In genomic region chr13:58148256-58148831, GRCm38 (mm10) we compare ENCODE assay signal across 7 mouse cellular contexts. TPM values are rescaled to one million over a fixed set of nuclear protein-coding genes. Genes with fewer than 3 reads are reported as not detected.
DNase-seq lines count a peak whose midpoint lies in the region; ATAC-seq and TF ChIP-seq lines count a peak whose summit lies in the region.

No protein-coding gene starts in this region.

- H3K27me3 ChIP-seq in ES-Bruce4 (ENCODE audit: control insufficient read depth, insufficient read depth, low read length, poor library complexity, severe bottlenecking): no peaks in the 10 kb centered on the region
- H3K27me3 ChIP-seq in heart, embryonic 10.5 days (ENCODE audit: insufficient read depth, poor library complexity, severe bottlenecking): no peaks in the 10 kb centered on the region
- no peaks in the 10 kb centered on the region for H3K27me3 ChIP-seq in kidney, embryonic 15.5 days

- peak overlapping the region; percentile 78 for H3K4me2 ChIP-seq in kidney, embryonic 15.5 days

- peak overlapping the region; percentile 39 for H3K4me3 ChIP-seq in ES-Bruce4 (ENCODE audit: low read depth, low read length)
- H3K4me3 ChIP-seq in heart, embryonic 10.5 days: peak overlapping the region; percentile 56
- H3K4me3 ChIP-seq in kidney, embryonic 15.5 days (replicated peaks): peak overlapping the region; percentile 43

- H3K9ac ChIP-seq in ES-Bruce4 (ENCODE audit: low read depth, poor library complexity, severe bottlenecking): peak overlapping the region; percentile 46; the same call in 1 of the 2 replicates
- peak overlapping the region; percentile 27; the same call in 1 of the 2 replicates for H3K9ac ChIP-seq in kidney, embryonic 15.5 days

- no peaks in the 10 kb centered on the region for H3K36me3 ChIP-seq in ES-Bruce4 (ENCODE audit: control insufficient read depth, insufficient read depth, low read length, poor library complexity, severe bottlenecking)
- no peaks in the 10 kb centered on the region for H3K36me3 ChIP-seq in heart, embryonic 10.5 days
- H3K36me3 ChIP-seq in kidney, embryonic 15.5 days: no peaks in the 10 kb centered on the region

- H3K9me3 ChIP-seq in ES-Bruce4 (replicated peaks; ENCODE audit: control insufficient read depth, insufficient read depth, low read length, poor library complexity, severe bottlenecking): peaks cover 2% of the 10 kb centered on the region; the same call in 1 of the 2 replicates
- H3K9me3 ChIP-seq in heart, embryonic 10.5 days: no peaks in the 10 kb centered on the region
- H3K9me3 ChIP-seq in kidney, embryonic 15.5 days (replicated peaks): no peaks in the 10 kb centered on the region

- TF ChIP-seq POLR2A in ES-Bruce4 (IDR thresholded peaks at IDR 0.05; ENCODE audit: insufficient read depth, low read length): no peak

- no peak for TF ChIP-seq CTCF in ES-Bruce4 (IDR thresholded peaks at IDR 0.05; ENCODE audit: low read depth, low read length)

- no peak overlapping the region for H3K27ac ChIP-seq in ES-Bruce4 (ENCODE audit: insufficient read depth, low read length)
- H3K27ac ChIP-seq in heart, embryonic 10.5 days: no peak overlapping the region
- H3K27ac ChIP-seq in kidney, embryonic 15.5 days: peak overlapping the region; percentile 1; the same call in 1 of the 2 replicates

- no peaks in the 10 kb centered on the region for H3K4me1 ChIP-seq in ES-Bruce4 (ENCODE audit: control insufficient read depth, insufficient read depth, low read length)
- peaks cover 4% of the 10 kb centered on the region; the same call in 1 of the 2 replicates for H3K4me1 ChIP-seq in heart, embryonic 10.5 days
- H3K4me1 ChIP-seq in kidney, embryonic 15.5 days: peaks cover 13% of the 10 kb centered on the region

- peak; percentile 91 for ATAC-seq in kidney, embryonic 15.5 days (replicated peaks; ENCODE audit: low FRiP score)

- peak; percentile 68 for DNase-seq in NIH3T3 (ENCODE audit: low read depth)
- peak; percentile 89 for DNase-seq in embryo, embryonic 10 days (ENCODE audit: low spot score)
- peak; percentile 89 for DNase-seq in heart, embryonic 10.5 days (ENCODE audit: low spot score)
- peak; percentile 50 to 53 for DNase-seq in lung, postnatal 4 days
- DNase-seq in right cerebral cortex, postnatal 10 days (ENCODE audit: low spot score in 2 of 2): peak; percentile 51 to 52

- 1% methylated on average over 17 of the region's 17 CpGs for WGBS in heart, embryonic 10.5 days
- WGBS in kidney, embryonic 15.5 days: under 1% methylated on average over 17 of the region's 17 CpGs

- TF ChIP-seq EP300 in ES-Bruce4 (IDR thresholded peaks at IDR 0.05; ENCODE audit: insufficient read depth, low read depth, low read length): no peak

RNA-seq across cellular contexts. Expression of gene Idnk, which starts 9.1 kb away (rescaled TPM):
- 25.1 and 28.9 TPM in 2 replicates for polyA plus RNA-seq in ES-Bruce4 (2011; ENCODE audit: insufficient read depth, insufficient read length, low read depth, missing spikeins)
- 35.0 and 36.5 TPM in 2 replicates for polyA plus RNA-seq in heart, embryonic 10.5 days (2016; fragmentation: Nextera tagmentation; extraction: Ambion mirVana)
- 37.2 and 39.4 TPM in 2 replicates for polyA plus RNA-seq in kidney, embryonic 15.5 days (2015; fragmentation: Nextera tagmentation; extraction: Ambion mirVana)

RNA-seq across cellular contexts. Expression of gene Hnrnpa0, which starts 20.0 kb away (rescaled TPM):
- polyA plus RNA-seq in ES-Bruce4 (2011; ENCODE audit: insufficient read depth, insufficient read length, low read depth, missing spikeins): 166 and 181 TPM in 2 replicates
- polyA plus RNA-seq in heart, embryonic 10.5 days (2016; fragmentation: Nextera tagmentation; extraction: Ambion mirVana): 14.0 and 16.6 TPM in 2 replicates
- 38.6 and 41.5 TPM in 2 replicates for polyA plus RNA-seq in kidney, embryonic 15.5 days (2015; fragmentation: Nextera tagmentation; extraction: Ambion mirVana)

RNA-seq across cellular contexts. Expression of gene Klhl3, which starts 35.0 kb away (rescaled TPM):
- 0.25 and 0.30 TPM in 2 replicates for polyA plus RNA-seq in ES-Bruce4 (2011; ENCODE audit: insufficient read depth, insufficient read length, low read depth, missing spikeins)
- polyA plus RNA-seq in heart, embryonic 10.5 days (2016; fragmentation: Nextera tagmentation; extraction: Ambion mirVana): 2.5 and 3.4 TPM in 2 replicates
- 6.5 and 7.2 TPM in 2 replicates for polyA plus RNA-seq in kidney, embryonic 15.5 days (2015; fragmentation: Nextera tagmentation; extraction: Ambion mirVana)
